Mouse (Mus musculus): ENCODE data around the gene Zbtb41. TPM values are rescaled to one million over a fixed set of nuclear protein-coding genes. Genes with fewer than 3 reads are reported as not detected.
A peak's percentile ranks its signal among the peaks of the same experiment; 100 is the strongest.
"Not testable (repeated sequence)": the region's sequence is repeated elsewhere in the genome, so short reads cannot be mapped to it uniquely, and the experiment has no call there.

Gene Zbtb41
- polyA plus RNA-seq (2012; rRNA removed), result 4.6 and 5.9 TPM in 2 replicates

- peak; percentile 27 for DNase-seq (ENCODE audit: low read depth)
These were observed at the start of gene Zbtb41 for GRCm38 (mm10) chr1:139421875-139422791. TSS of gene Zbtb41 (plus strand) at chr1:139422288.

DNA sequence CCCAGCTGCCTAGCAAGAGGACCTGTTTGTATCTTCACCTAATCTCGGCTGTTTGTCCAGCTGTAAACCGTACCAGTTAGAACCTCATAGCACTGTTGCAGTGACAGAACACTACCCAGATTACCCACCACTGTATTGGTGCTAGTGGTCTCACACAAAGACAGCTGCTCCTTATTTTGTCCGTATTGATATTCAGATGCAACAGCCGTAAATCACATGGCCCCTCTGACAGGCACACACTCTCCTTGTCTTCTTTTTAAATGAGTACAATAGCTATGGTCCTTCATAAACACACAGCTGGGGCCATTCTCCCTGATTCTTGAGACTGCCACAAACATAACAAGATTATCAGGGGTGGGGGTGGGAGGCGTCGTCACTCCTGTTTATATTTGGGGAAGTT is 46.2 kb upstream of the Zbtb41 start:
- DNase-seq (ENCODE audit: low read depth), result no peak

DNA sequence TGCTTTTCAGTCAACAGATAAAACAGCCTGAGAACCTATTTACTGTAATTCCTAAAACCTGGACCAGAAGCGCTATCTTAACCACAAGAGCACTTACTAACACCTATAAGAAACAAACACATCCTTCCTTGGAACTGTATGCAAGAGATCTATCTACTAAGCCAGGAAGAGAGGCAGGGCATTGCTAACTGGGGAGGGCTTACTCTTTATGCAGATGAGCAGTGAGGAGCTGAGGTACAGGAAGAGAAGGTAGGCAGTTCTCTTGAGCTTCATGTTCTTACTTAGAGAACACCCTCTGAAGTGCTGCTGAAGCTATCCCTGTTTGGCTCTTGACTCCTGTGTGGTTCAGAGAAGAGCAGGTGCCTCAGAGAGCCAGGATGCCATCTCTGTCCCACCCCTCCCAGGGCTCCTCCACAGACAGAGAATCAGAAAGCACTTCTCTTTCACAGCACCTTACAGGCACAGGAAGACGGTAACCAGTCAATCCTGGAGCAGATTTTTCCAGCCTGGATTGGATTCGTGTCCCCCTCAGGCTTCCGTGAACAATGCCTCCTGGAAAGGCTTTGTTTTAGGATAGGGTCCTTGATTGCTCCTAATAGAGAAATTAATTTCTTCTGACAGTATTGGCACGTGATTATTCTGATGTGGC is 45.3 kb upstream of the Zbtb41 start, which contains the start of gene Crb1:
TSS of gene Crb1 (minus strand) at position 463 of the 649 bp plus-strand sequence.
- DNase-seq (ENCODE audit: low read depth), result no peak

DNA sequence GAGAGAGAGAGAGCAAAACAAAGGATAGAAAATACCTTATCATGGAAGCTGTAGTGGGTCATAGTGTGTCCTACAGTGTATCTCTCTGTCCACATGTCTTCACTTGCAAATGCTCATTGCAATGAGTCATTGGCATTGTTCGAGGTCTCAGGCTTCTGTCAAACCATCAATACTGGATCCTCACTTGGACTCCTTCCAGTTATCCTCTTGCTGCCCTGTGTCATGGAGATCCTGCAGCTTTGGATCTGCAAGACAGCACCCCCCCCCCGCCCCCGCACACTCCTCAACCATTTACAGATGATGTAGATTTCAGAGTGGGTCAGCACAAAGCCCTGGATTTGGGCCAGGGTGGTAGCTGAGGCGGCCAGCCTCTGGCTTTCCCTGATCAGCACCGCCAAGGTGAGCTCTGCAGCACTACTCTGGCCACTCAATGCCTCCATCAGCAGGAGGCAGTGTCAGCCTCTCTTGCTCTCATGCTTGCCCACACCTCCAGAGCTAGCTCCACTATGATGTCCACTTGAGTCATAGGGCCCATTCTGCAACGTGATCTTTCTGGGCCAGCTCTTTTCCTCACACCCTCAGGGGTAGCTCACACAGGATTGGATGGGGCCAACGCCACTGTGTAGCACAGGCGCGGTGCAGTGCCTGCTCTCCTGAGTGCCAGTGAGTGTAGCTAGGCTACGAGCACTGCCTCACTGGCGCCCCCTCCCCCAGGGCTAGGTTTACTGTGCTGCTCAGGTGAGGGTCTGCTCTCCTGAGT is 43.0 kb upstream of the Zbtb41 start:
- no peak for DNase-seq (ENCODE audit: low read depth)

- no peak for DNase-seq (ENCODE audit: low read depth)
These were observed 42.5 kb upstream of the Zbtb41 start for GRCm38 (mm10) chr1:139379621-139379984.

DNA sequence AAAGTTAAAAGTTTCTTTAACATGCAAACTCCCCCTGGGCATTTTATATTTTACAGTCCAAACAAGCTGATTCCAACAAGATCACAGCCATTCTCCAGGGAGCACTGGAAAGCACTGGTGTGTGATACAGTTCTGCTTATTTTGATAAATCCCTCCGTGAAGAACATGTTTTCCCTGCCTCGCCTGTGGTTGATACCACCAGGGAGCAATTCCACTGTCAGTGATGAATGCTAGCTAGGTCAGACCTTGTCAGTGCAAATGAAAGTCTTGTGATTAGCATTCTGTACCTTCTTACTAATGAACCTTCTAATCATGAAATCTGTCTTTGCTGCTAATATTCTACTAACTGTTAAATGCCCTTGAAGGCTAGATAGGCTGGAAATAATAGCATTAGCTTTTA is 30.3 kb upstream of the Zbtb41 start:
- no peak for DNase-seq (ENCODE audit: low read depth)

- no peak for DNase-seq (ENCODE audit: low read depth)
These were observed 25.5 kb upstream of the Zbtb41 start for GRCm38 (mm10) chr1:139396589-139396988.

DNA sequence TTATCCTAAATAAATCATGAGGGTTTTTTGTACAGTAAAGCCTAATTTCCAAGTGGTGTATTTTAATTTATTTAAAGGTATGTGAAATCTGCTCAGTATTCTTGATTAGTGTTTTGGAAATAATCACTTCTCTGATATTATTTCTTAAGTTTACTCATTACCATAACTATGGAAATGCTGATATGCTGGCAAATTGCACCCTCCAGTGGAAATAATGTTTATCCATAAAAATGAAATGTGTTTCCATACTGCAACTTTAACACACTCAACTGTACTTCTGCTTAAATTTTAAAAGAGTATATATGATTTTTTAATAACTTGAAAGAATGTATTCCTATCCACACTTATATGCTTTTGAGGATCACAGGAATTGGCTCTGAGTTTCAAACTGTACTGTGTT is 16.3 kb upstream of the Zbtb41 start:
- no peak for DNase-seq (ENCODE audit: low read depth)

DNA sequence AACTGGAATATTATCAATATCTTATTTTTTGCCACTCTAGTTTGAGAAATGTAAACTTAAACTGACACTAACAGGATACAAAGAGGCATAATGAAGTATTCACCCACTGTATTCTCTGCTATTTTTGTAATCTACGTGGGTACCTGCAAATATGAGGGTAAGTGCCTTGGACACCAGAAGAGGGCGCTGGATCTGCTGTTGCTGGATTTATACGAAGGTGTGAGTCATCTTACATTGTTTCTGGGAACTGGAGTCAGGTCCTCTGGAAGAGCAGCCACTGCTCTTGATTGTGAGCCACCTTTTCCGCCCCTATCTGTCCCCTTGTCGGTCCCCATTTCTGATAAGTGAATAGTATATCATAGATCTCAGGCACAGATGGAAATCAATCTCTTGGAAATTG is 14.4 kb upstream of the Zbtb41 start:
- DNase-seq (ENCODE audit: low read depth), result no peak

- DNase-seq (ENCODE audit: low read depth), result not testable (repeated sequence)
These were observed 9.7 kb upstream of the Zbtb41 start for GRCm38 (mm10) chr1:139412365-139412764.

GRCm38 (mm10) chr1:139413465-139413864 is 8.6 kb upstream of the Zbtb41 start:
- no peak for DNase-seq (ENCODE audit: low read depth)

DNA sequence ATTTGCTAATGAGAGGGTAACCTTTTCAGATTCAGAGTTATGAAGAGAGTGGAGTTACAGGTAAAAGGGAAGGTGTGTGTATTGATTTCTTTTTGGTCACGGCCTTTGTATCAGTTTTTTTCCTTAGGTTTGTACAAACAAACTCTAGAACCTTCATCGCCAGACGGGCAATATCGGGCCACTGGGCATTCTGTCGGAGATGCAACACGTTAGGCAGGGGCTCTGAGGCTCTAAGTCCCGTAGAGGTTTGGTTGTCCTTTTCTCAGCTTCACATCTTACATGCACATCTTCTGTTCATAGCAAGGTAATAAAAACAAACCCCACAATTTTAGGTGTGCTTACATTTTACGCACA is 590 bp upstream of the Zbtb41 start:
- DNase-seq (ENCODE audit: low read depth), result no peak

DNA sequence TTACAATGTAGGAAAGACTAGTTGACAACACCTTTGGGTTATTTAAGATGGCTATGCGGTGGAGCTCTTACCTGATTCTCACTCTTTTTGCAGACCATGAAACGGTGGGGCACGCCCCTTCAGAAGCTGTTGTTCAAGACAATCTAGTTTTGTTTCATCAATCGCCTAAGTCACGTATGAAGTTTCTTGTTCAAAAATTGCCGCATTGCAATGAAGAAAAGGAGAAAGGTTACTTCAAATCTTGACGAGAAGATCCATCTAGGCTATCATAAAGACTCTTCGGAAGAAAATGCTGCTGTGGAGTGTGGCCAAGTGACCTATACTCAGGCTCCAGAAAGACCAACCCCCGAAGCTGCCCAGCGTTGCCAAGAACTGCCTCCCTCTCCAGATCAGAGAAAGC is 853 bp downstream of the Zbtb41 start:
- DNase-seq (ENCODE audit: low read depth), result no peak

DNA sequence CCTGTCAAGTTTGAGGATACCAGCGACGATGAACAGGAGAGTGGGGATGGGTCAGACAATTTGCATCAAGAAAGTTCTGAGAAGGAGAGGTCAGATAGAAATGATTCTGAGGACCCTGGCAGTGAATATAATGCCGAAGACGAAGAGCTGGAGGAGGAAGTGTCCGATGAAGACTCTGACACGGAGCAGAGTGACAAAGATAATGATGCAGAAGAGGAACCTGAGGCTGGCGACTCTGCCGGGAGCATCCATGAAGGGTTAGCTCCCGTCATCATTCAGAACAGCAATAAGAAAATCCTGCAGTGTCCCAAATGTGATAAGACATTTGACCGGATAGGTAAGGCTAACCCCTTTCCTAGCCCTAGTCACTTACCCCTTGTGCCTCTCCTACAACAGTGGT is 1.8 kb downstream of the Zbtb41 start:
- DNase-seq (ENCODE audit: low read depth), result no peak

GRCm38 (mm10) chr1:139425006-139425405 is 2.9 kb downstream of the Zbtb41 start:
- DNase-seq (ENCODE audit: low read depth), result no peak

DNA sequence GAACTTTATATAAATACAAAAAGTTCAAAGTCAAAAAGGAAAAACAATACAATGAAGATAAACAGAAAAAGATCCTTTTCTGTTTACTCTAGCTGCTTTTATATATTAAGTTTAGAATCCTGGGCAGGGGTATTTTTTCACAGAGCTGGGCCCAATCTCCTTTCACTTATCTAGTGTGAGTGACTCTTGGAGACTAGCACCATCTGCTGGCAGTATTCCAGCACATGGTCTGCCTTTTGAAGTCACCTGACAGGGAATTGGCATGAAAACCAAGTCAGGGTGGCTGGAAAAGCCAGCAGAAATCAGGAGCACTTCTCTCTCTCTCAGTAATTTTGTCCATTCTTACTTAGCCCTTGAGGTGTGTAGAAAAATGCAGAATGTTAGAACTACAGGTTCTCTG is 16.3 kb downstream of the Zbtb41 start:
- no peak for DNase-seq (ENCODE audit: low read depth)

- DNase-seq (ENCODE audit: low read depth), result not testable (repeated sequence)
These were observed 21.0 kb downstream of the Zbtb41 start for GRCm38 (mm10) chr1:139443103-139443502.

GRCm38 (mm10) chr1:139454340-139455225 is 32.5 kb downstream of the Zbtb41 start, which contains the start of gene Aspm:
TSS of gene Aspm (plus strand) at chr1:139454772.
- DNase-seq (ENCODE audit: low read depth), result peak; percentile 42

DNA sequence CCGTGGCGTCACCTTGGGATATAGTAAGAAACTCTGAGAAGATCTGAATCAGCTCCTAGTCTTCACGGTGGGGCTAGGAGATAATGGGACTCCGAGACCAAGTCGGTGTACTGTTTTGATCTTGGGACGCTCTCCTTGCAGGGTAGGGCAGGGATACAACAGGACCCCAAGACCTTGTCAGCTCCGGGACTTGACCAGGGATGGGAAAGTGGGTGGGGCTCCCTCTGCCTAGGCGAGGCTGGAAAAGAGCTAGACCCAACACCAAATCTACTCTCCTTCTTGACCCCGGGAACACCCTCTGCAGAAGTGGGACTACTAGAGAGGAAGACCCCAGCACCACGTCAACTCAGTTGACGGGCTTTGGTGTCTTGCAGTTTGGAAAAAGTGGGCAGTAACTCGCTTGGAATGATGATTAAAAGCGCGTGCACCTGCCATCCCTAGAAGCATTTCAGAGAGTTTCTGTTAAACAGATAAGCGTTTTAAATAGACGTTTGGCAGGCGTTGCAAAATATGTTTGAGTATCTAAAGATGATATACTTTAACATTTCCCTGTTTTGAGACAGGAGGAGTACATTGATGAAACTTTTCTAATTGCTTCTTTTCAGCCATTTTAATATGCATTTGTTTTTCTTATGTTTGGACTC is 33.3 kb downstream of the Zbtb41 start:
- no peak for DNase-seq (ENCODE audit: low read depth)

GRCm38 (mm10) chr1:139460807-139461206 is 38.7 kb downstream of the Zbtb41 start:
- DNase-seq (ENCODE audit: low read depth), result no peak

- DNase-seq (ENCODE audit: low read depth), result no peak
These were observed 43.8 kb downstream of the Zbtb41 start for GRCm38 (mm10) chr1:139465936-139466335.

Data from gonadal fat pad, adult 2 months (tissue).